Mouse (Mus musculus): ENCODE measurements around the gene Nsun6. TPM values are rescaled to one million over a fixed set of nuclear protein-coding genes. Genes with fewer than 3 reads are reported as not detected.

Gene Nsun6
- polyA plus RNA-seq, 1 experiment from 2014 or later, result 12.1 TPM

- H3K36me3 ChIP-seq, result 0 out of 2 replicates have a peak, but pooled peaks cover 4% of the 10 kb centered on the region
- H3K27ac ChIP-seq, result no peak overlapping the region
- 55% methylated on average over 4 of the region's 4 CpGs for WGBS
- H3K9ac ChIP-seq (replicated peaks), result no peak overlapping the region
- H3K4me2 ChIP-seq, result no peak overlapping the region
- no peak for ATAC-seq (ENCODE audit: insufficient number of reproducible peaks, insufficient read depth, low FRiP score, low TSS enrichment, low read depth)
- H3K4me3 ChIP-seq (replicated peaks), result no peak overlapping the region
- H3K27me3 ChIP-seq, result no peaks in the 10 kb centered on the region
- no peaks in the 10 kb centered on the region for H3K4me1 ChIP-seq (replicated peaks)
- no peaks in the 10 kb centered on the region for H3K9me3 ChIP-seq
Observed at GRCm38 (mm10) chr2:14989350-14989749, 65.5 kb downstream of the Nsun6 start.

- Histone ChIP-seq H3K4me1 (replicated peaks) (no peaks in the 10 kb centered on the region), H3K36me3 (0 out of 2 replicates have a peak, but pooled peaks cover 4% of the 10 kb centered on the region), H3K4me3 (replicated peaks) (no peak overlapping the region), H3K27me3 (no peaks in the 10 kb centered on the region), H3K4me2 (no peak overlapping the region), H3K27ac (no peak overlapping the region), H3K9ac (replicated peaks) (no peak overlapping the region), H3K9me3 (no peaks in the 10 kb centered on the region)
- 82% methylated on average over 4 of the region's 4 CpGs for WGBS
- ATAC-seq (ENCODE audit: insufficient number of reproducible peaks, insufficient read depth, low FRiP score, low TSS enrichment, low read depth), result no peak
Observed at GRCm38 (mm10) chr2:14988451-14988850, 66.4 kb downstream of the Nsun6 start.

- Histone ChIP-seq H3K9ac (replicated peaks) (no peak overlapping the region), H3K27me3 (no peaks in the 10 kb centered on the region), H3K9me3 (no peaks in the 10 kb centered on the region), H3K4me3 (replicated peaks) (no peak overlapping the region), H3K27ac (no peak overlapping the region), H3K4me1 (replicated peaks) (no peaks in the 10 kb centered on the region), H3K36me3 (0 out of 2 replicates have a peak, but pooled peaks cover 4% of the 10 kb centered on the region), H3K4me2 (no peak overlapping the region)
- ATAC-seq (ENCODE audit: insufficient number of reproducible peaks, insufficient read depth, low FRiP score, low TSS enrichment, low read depth), result no peak
- 83% methylated on average over 11 of the region's 11 CpGs for WGBS
Observed at GRCm38 (mm10) chr2:14984029-14984428, 70.8 kb downstream of the Nsun6 start.

GRCm38 (mm10) chr2:14961493-14961892 lies 93.4 kb downstream of the Nsun6 start:
- H3K36me3 ChIP-seq, result no peaks in the 10 kb centered on the region
- no peak overlapping the region for H3K4me2 ChIP-seq
- no peak overlapping the region for H3K9ac ChIP-seq (replicated peaks)
- no peaks in the 10 kb centered on the region for H3K9me3 ChIP-seq
- no peak overlapping the region for H3K4me3 ChIP-seq (replicated peaks)
- no peak for ATAC-seq (ENCODE audit: insufficient number of reproducible peaks, insufficient read depth, low FRiP score, low TSS enrichment, low read depth)
- 92% methylated on average over 2 of the region's 2 CpGs for WGBS
- peaks cover 9% of the 10 kb centered on the region for H3K4me1 ChIP-seq (replicated peaks)
- no peaks in the 10 kb centered on the region for H3K27me3 ChIP-seq
- no peak overlapping the region for H3K27ac ChIP-seq

GRCm38 (mm10) chr2:14960963-14961488 lies 93.8 kb downstream of the Nsun6 start:
- H3K36me3 ChIP-seq, result no peaks in the 10 kb centered on the region
- WGBS, result 68% methylated on average over 1 of the region's 1 CpGs

GRCm38 (mm10) chr2:14953090-14953489 lies 101.8 kb downstream of the Nsun6 start:
- H3K27ac ChIP-seq, result no peak overlapping the region
- no peak for ATAC-seq (ENCODE audit: insufficient number of reproducible peaks, insufficient read depth, low FRiP score, low TSS enrichment, low read depth)

More at GRCm38 (mm10) chr2:14960963-14961488, 93.8 kb downstream of the Nsun6 start:
- no peaks in the 10 kb centered on the region for H3K9me3 ChIP-seq
- H3K4me1 ChIP-seq (replicated peaks), result peaks cover 4% of the 10 kb centered on the region; the same call in 1 of the 2 replicates
- H3K27me3 ChIP-seq, result no peaks in the 10 kb centered on the region
- H3K9ac ChIP-seq (replicated peaks), result no peak overlapping the region
- H3K4me2 ChIP-seq, result no peak overlapping the region
- H3K4me3 ChIP-seq (replicated peaks), result no peak overlapping the region
- no peak for ATAC-seq (ENCODE audit: insufficient number of reproducible peaks, insufficient read depth, low FRiP score, low TSS enrichment, low read depth)
- no peak overlapping the region for H3K27ac ChIP-seq

More at GRCm38 (mm10) chr2:14953090-14953489, 101.8 kb downstream of the Nsun6 start:
- H3K4me3 ChIP-seq (replicated peaks), result no peak overlapping the region
- H3K9me3 ChIP-seq, result no peaks in the 10 kb centered on the region
- no peaks in the 10 kb centered on the region for H3K27me3 ChIP-seq
- WGBS, result 79% methylated on average over 2 of the region's 2 CpGs
- no peaks in the 10 kb centered on the region for H3K36me3 ChIP-seq
- no peak overlapping the region for H3K9ac ChIP-seq (replicated peaks)
- H3K4me1 ChIP-seq (replicated peaks), result no peaks in the 10 kb centered on the region
- H3K4me2 ChIP-seq, result no peak overlapping the region

Other genes with a start within 250 kb of the Nsun6 start
- 53.9 and 56.1 TPM in 2 replicates for gene Arl5b, start 5.7 kb downstream of the Nsun6 start, polyA plus RNA-seq (2016; fragmentation: Nextera tagmentation; extraction: Ambion mirVana)

Data from limb, embryonic 12.5 days (tissue).